Mouse (Mus musculus) MEL (cell line): ENCODE data around the gene Snf8. TPM values are rescaled to one million over a fixed set of nuclear protein-coding genes. Genes with fewer than 3 reads are reported as not detected.

Experiments
- DNase-seq: peaks from one replicate; pipeline ENCODE4 v3.0.0; 2011; ENCODE audit warnings: low read depth, low spot score
- H3K27ac ChIP-seq: 2 replicates; pipeline ENCODE4 v1.5.1; 2012; ENCODE audit warnings: low read depth, mild to moderate bottlenecking, control low read depth, low read length, moderate library complexity; ENCODE audit not compliant: control insufficient read depth
- H3K27me3 ChIP-seq, 2 experiments: fragments of 150-350 bp in 1 of 2; sonication (generic) in 1 of 2; 2 replicates each; pipeline ENCODE4 v1.6.1; 2012; ENCODE audit warnings: low read length in 2 of 2, mild to moderate bottlenecking in 2 of 2, improper control_type of control experiment in 1 of 2, moderate library complexity in 1 of 2; ENCODE audit not compliant: insufficient read depth in 2 of 2, control insufficient read depth in 1 of 2
- H3K36me3 ChIP-seq, 2 experiments: 2 replicates each; pipeline ENCODE4 v1.6.1; 2012 to 2014; ENCODE audit warnings: low read length in 2 of 2, improper control_type of control experiment in 1 of 2, inconsistent platforms in 1 of 2, mild to moderate bottlenecking in 1 of 2; ENCODE audit not compliant: insufficient read depth in 2 of 2, control insufficient read depth in 1 of 2
- H3K4me1 ChIP-seq, 2 experiments: fragments of 150-350 bp in 1 of 2; sonication (generic) in 1 of 2; 2 replicates each; pipeline ENCODE4 v1.6.1; 2012; ENCODE audit warnings: low read length in 2 of 2, improper control_type of control experiment in 1 of 2, mild to moderate bottlenecking in 1 of 2; ENCODE audit not compliant: insufficient read depth in 2 of 2, control insufficient read depth in 1 of 2
- H3K4me3 ChIP-seq, 2 experiments: fragments of 150-350 bp in 1 of 2; sonication (generic) in 1 of 2; 2 replicates each; pipeline ENCODE4 v1.5.1; 2012; ENCODE audit warnings: low read depth in 2 of 2, low read length in 2 of 2, mild to moderate bottlenecking in 2 of 2, moderate library complexity in 2 of 2, control low read depth in 1 of 2, improper control_type of control experiment in 1 of 2; ENCODE audit not compliant: control insufficient read depth in 1 of 2, insufficient read depth in 1 of 2
- H3K79me2 ChIP-seq: 2 replicates; pipeline ENCODE4 v1.6.1; 2012; ENCODE audit warnings: mild to moderate bottlenecking, low read length, moderate library complexity; ENCODE audit not compliant: control insufficient read depth, poor library complexity, insufficient read depth
- H3K9ac ChIP-seq: 2 replicates; pipeline ENCODE4 v1.6.1; 2012; ENCODE audit warnings: low read depth, mild to moderate bottlenecking, control low read depth, low read length, moderate library complexity; ENCODE audit not compliant: control insufficient read depth, poor library complexity, severe bottlenecking
- H3K9me3 ChIP-seq: fragments of 150-350 bp; sonication (generic); replicated peaks from 2 replicates; pipeline ENCODE4 v1.6.1; 2012; ENCODE audit warnings: mild to moderate bottlenecking, low read length, improper control_type of control experiment, moderate library complexity; ENCODE audit not compliant: insufficient read depth
- CHD1 ChIP-seq: IDR thresholded peaks from 2 replicates; pipeline ENCODE4 v1.6.1; 2012; ENCODE audit warnings: low read depth, mild to moderate bottlenecking, inconsistent platforms, low read length, improper control_type of control experiment
- CHD2 ChIP-seq: IDR thresholded peaks from 2 replicates; pipeline ENCODE4 v1.6.1; 2011; ENCODE audit warnings: low read length, improper control_type of control experiment
- CTCF ChIP-seq, 3 experiments: IDR thresholded peaks in 2 of 3; conservative IDR thresholded peaks in 1 of 3; 2 replicates each; pipeline ENCODE4 v1.5.1; 2011 to 2012; ENCODE audit warnings: low read length in 3 of 3, low read depth in 2 of 3, mild to moderate bottlenecking in 2 of 3, improper control_type of control experiment in 1 of 3, inconsistent platforms in 1 of 3, mixed read lengths in 1 of 3, moderate library complexity in 1 of 3; ENCODE audit not compliant: control insufficient read depth in 1 of 3, insufficient read depth in 1 of 3, poor library complexity in 1 of 3, severe bottlenecking in 1 of 3
- ELF1 ChIP-seq: IDR thresholded peaks from 2 replicates; pipeline ENCODE4 v1.6.1; 2014; ENCODE audit warnings: low read depth, mild to moderate bottlenecking, inconsistent platforms, low read length, improper control_type of control experiment, moderate library complexity
- EP300 ChIP-seq, 2 experiments: IDR thresholded peaks; 2 replicates each; pipeline ENCODE4 v1.6.1; 2011; ENCODE audit warnings: improper control_type of control experiment in 2 of 2, low read length in 2 of 2, low read depth in 1 of 2, mild to moderate bottlenecking in 1 of 2
- ETS1 ChIP-seq: IDR thresholded peaks from 2 replicates; pipeline ENCODE4 v1.6.1; 2012; ENCODE audit warnings: low read depth, mild to moderate bottlenecking, inconsistent platforms, low read length, improper control_type of control experiment, moderate library complexity
- HCFC1 ChIP-seq: IDR thresholded peaks from 2 replicates; pipeline ENCODE4 v1.6.1; 2012; ENCODE audit warnings: low read depth, mild to moderate bottlenecking, inconsistent platforms, low read length, improper control_type of control experiment, moderate library complexity
- JUND ChIP-seq: IDR thresholded peaks from 2 replicates; pipeline ENCODE4 v1.6.1; 2011; ENCODE audit warnings: low read depth, mild to moderate bottlenecking, improper control_type of control experiment, low read length
- KAT2A ChIP-seq: conservative IDR thresholded peaks from 2 replicates; pipeline ENCODE4 v1.6.1; 2012; ENCODE audit warnings: low read depth, low read length, improper control_type of control experiment, inconsistent platforms
- MAFK ChIP-seq: IDR thresholded peaks from 2 replicates; pipeline ENCODE4 v1.6.1; 2011; ENCODE audit warnings: low read depth, mild to moderate bottlenecking, low read length, improper control_type of control experiment, borderline replicate concordance
- MAX ChIP-seq: IDR thresholded peaks from 2 replicates; pipeline ENCODE4 v1.6.1; 2011; ENCODE audit warnings: low read length, improper control_type of control experiment
- MAZ ChIP-seq: IDR thresholded peaks from 2 replicates; pipeline ENCODE4 v1.6.1; 2012; ENCODE audit warnings: low read depth, mild to moderate bottlenecking, inconsistent platforms, low read length, improper control_type of control experiment
- MXI1 ChIP-seq: IDR thresholded peaks from 2 replicates; pipeline ENCODE4 v1.6.1; 2011; ENCODE audit warnings: mild to moderate bottlenecking, low read depth, low read length, improper control_type of control experiment
- MYB ChIP-seq: IDR thresholded peaks from 2 replicates; pipeline ENCODE4 v1.6.1; 2011; ENCODE audit warnings: mild to moderate bottlenecking, low read depth, low read length, improper control_type of control experiment
- NRF1 ChIP-seq: IDR thresholded peaks from 2 replicates; pipeline ENCODE4 v1.6.1; 2014; ENCODE audit warnings: low read depth, mild to moderate bottlenecking, inconsistent platforms, low read length, improper control_type of control experiment, moderate library complexity; ENCODE audit not compliant: poor library complexity, insufficient read depth, severe bottlenecking
- POLR2A ChIP-seq, 2 experiments: IDR thresholded peaks; 2 replicates each; pipeline ENCODE4 v1.6.1; 2011 to 2012; ENCODE audit warnings: low read length in 2 of 2, mild to moderate bottlenecking in 2 of 2, control low read depth in 1 of 2, improper control_type of control experiment in 1 of 2, low read depth in 1 of 2, moderate library complexity in 1 of 2; ENCODE audit not compliant: control insufficient read depth in 1 of 2, insufficient read depth in 1 of 2, poor library complexity in 1 of 2
- POLR2AphosphoS2 ChIP-seq: IDR thresholded peaks from 2 replicates; pipeline ENCODE4 v1.6.1; 2011; ENCODE audit warnings: low read length, improper control_type of control experiment
- POLR2AphosphoS5 ChIP-seq: IDR thresholded peaks from 2 replicates; pipeline ENCODE4 v1.6.1; 2012; ENCODE audit warnings: low read depth, borderline replicate concordance, mild to moderate bottlenecking, inconsistent platforms, low read length, moderate library complexity, mixed read lengths
- RAD21 ChIP-seq: IDR thresholded peaks from 2 replicates; pipeline ENCODE4 v1.6.1; 2011; ENCODE audit warnings: mild to moderate bottlenecking, low read depth, low read length, improper control_type of control experiment
- RCOR1 ChIP-seq: IDR thresholded peaks from 2 replicates; pipeline ENCODE4 v1.6.1; 2012; ENCODE audit warnings: low read depth, mild to moderate bottlenecking, inconsistent platforms, low read length, improper control_type of control experiment
- SIN3A ChIP-seq: IDR thresholded peaks from 2 replicates; pipeline ENCODE4 v1.6.1; 2012; ENCODE audit warnings: low read length, improper control_type of control experiment, inconsistent platforms
- SMC3 ChIP-seq: IDR thresholded peaks from 2 replicates; pipeline ENCODE4 v1.6.1; 2011; ENCODE audit warnings: low read depth, low read length, improper control_type of control experiment
- TAL1 ChIP-seq: IDR thresholded peaks from 2 replicates; pipeline ENCODE4 v1.6.1; 2012; ENCODE audit warnings: mild to moderate bottlenecking, inconsistent platforms, low read length, moderate library complexity, mixed read lengths
- TBP ChIP-seq: IDR thresholded peaks from 2 replicates; pipeline ENCODE4 v1.8.0; 2011; ENCODE audit warnings: low read depth, low read length, improper control_type of control experiment
- USF1 ChIP-seq: IDR thresholded peaks from 2 replicates; pipeline ENCODE4 v1.6.1; 2014; ENCODE audit warnings: low read depth, mild to moderate bottlenecking, inconsistent platforms, low read length, improper control_type of control experiment, moderate library complexity
- USF2 ChIP-seq, 2 experiments: IDR thresholded peaks; 2 replicates each; pipeline ENCODE4 v1.6.1; 2011 to 2012; ENCODE audit warnings: improper control_type of control experiment in 2 of 2, low read length in 2 of 2, borderline replicate concordance in 1 of 2, inconsistent platforms in 1 of 2, low read depth in 1 of 2, mild to moderate bottlenecking in 1 of 2; ENCODE audit not compliant: insufficient read depth in 1 of 2
- ZC3H11A ChIP-seq: IDR thresholded peaks from 2 replicates; pipeline ENCODE4 v1.6.1; 2012; ENCODE audit warnings: low read depth, mild to moderate bottlenecking, inconsistent platforms, low read length, improper control_type of control experiment
- ZKSCAN1 ChIP-seq: IDR thresholded peaks from 2 replicates; pipeline ENCODE4 v1.6.1; 2012; ENCODE audit warnings: low read depth, mild to moderate bottlenecking, inconsistent platforms, low read length, improper control_type of control experiment, moderate library complexity
- ZMIZ1 ChIP-seq: IDR thresholded peaks from 2 replicates; pipeline ENCODE4 v1.6.1; 2012; ENCODE audit warnings: low read depth, mild to moderate bottlenecking, inconsistent platforms, low read length, improper control_type of control experiment, moderate library complexity
- ZNF384 ChIP-seq: IDR thresholded peaks from 2 replicates; pipeline ENCODE4 v1.6.1; 2012; ENCODE audit warnings: low read depth, mild to moderate bottlenecking, inconsistent platforms, low read length, improper control_type of control experiment
- polyA plus RNA-seq, 2 experiments: library from polyadenylated mRNA; stranded (reverse) in 1 of 2; unstranded in 1 of 2; fragments of >175 nt in 1 of 2; fragments of >200 nt in 1 of 2; gene quantifications; 2 replicates each; pipeline versions ENCODE4 v1.2.1 to v1.2.4; 2012; ENCODE audit warnings: low replicate concordance in 2 of 2, low read depth in 1 of 2; ENCODE audit not compliant: insufficient read length in 2 of 2, insufficient read depth in 1 of 2, missing spikeins in 1 of 2
- total RNA-seq: library from RNA; depleted of rRNA; stranded (reverse); fragments of 300-350 nt; gene quantifications from 2 replicates; pipeline ENCODE4 v1.2.3, GENCODE M21; 2012

Gene Snf8
- total and polyA plus RNA-seq, 3 experiments = 135 to 183 TPM; not detected in 1

DNA sequence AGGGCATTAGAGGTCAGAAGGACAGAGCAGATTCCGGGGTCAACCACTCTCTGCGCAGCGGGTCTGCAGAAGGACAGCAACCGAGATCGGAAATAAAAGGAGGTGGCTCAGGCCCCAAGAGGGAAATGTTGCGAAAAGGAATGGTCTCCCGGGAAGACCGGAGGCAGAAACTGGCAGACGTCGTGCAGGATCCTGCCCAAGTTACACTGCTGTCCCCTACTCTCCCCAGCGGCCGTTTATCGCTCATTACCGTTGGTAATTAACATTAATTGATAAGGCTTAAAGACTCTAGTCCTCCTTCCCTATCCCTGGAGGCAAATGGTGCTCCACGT is 40.5 kb downstream of the Snf8 start:
- Histone ChIP-seq H3K9ac (peak overlapping the region; percentile 81), H3K4me3 (peak overlapping the region; percentile 61 to 83), H3K79me2 (peaks cover 24% of the 10 kb centered on the region), H3K36me3 (peaks cover 10 to 31% of the 10 kb centered on the region in 2 experiments), H3K9me3 (no peaks in the 10 kb centered on the region), H3K27me3 (no peaks in the 10 kb centered on the region), H3K4me1 (peaks cover 0 to 25% of the 10 kb centered on the region in 2 experiments; a peak in 3 of 4 replicates), H3K27ac (peak overlapping the region; percentile 69)
- DNase-seq = no peak
- TF ChIP-seq MYB = peak; percentile 78
- TF ChIP-seq ZKSCAN1 = no peak
- TF ChIP-seq CHD1 = 0 out of 2 replicates have a peak, but pooled peaks have one; percentile 11
- no peak for TF ChIP-seq MXI1
- no peak for TF ChIP-seq ZC3H11A
- 0 out of 2 replicates have a peak, but pooled peaks have one; percentile 56 for TF ChIP-seq MAZ

DNA sequence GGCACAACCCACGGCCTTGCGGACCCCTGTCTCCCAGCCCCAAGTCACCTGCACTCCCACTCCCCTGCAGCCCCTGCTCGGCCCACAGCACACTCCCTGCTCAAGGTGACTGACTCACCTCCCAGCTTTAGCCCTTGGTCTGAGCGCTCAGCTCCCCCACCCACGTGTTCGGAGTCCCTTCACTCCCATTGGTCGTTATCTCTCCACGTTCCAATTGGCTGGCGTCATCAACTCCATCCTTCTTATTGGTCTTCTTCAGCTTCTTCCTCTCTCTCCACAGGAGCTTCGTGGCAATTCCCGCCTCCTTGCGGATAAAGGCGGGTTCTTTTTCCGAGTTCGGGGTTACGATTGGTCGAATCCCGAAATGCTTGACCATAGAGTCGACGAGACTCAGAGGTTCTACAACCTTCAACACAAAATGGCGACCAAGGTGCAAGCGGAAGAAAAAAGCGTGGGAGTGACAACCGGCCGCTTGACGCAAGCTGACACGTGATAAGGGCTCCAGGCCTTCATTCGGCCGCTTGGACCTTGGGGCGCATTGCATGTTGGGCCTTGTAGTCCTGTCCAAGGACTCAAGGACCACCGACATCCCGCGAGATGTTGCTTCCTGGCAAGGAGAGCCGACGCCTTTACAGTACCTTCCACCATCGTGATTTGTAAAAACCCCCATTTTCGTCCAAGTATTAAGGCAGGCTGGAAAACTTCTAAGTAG is 41.0 kb downstream of the Snf8 start, which contains the start of gene Atp5g1:
Gene Atp5g1, minus strand, starts transcription at position 162 of the 712 bp plus-strand sequence.
- no peaks in the 10 kb centered on the region for H3K27me3 ChIP-seq
- peak within 1 kb of the TSS; percentile 73 for H3K27ac ChIP-seq
- H3K9me3 ChIP-seq = no peaks in the 10 kb centered on the region
- peaks cover 9 to 31% of the 10 kb centered on the region in 2 experiments for H3K36me3 ChIP-seq
- peak within 1 kb of the TSS; percentile 81 for H3K9ac ChIP-seq
- peaks cover 0 to 25% of the 10 kb centered on the region in 2 experiments; a peak in 3 of 4 replicates for H3K4me1 ChIP-seq
- peak; percentile 100 for DNase-seq
- H3K79me2 ChIP-seq = peaks cover 24% of the 10 kb centered on the region
- H3K4me3 ChIP-seq = peak within 1 kb of the TSS; percentile 63 to 83
- TF ChIP-seq RAD21 (no peak), NRF1 (0 out of 2 replicates have a peak, but pooled peaks have one; percentile 40), MYB (no peak), MXI1 (peak; percentile 99), ELF1 (peak; percentile 91), EP300 (IDR thresholded peaks at IDR 0.05; ENCODE audit: low read depth in 1 of 2, low read length in 2 of 2) (0 out of 4 replicates have a peak, but pooled peaks of 1 of the 2 experiments have one; percentile 15), RCOR1 (no peak), ETS1 (0 out of 2 replicates have a peak, but pooled peaks have one; percentile 10), SMC3 (no peak), TBP (peak; percentile 91), CHD2 (peak; percentile 94), ZKSCAN1 (no peak), CTCF (IDR thresholded peaks at IDR 0.05 in 2 of 3, conservative IDR thresholded peaks at IDR 0.05 in 1 of 3; ENCODE audit: control insufficient read depth in 1 of 3, insufficient read depth in 1 of 3, low read depth in 2 of 3, low read length in 3 of 3, poor library complexity in 1 of 3, severe bottlenecking in 1 of 3) (no peak), SIN3A (peak; percentile 94), TAL1 (no peak), ZMIZ1 (peak; percentile 92), KAT2A (peak; percentile 92), POLR2A (IDR thresholded peaks at IDR 0.05; ENCODE audit: control insufficient read depth in 1 of 2, insufficient read depth in 1 of 2, low read depth in 1 of 2, low read length in 2 of 2, poor library complexity in 1 of 2) (peak; percentile 96 to 98), ZNF384 (peak; percentile 73), MAFK (no peak), MAX (peak; percentile 98), HCFC1 (peak; percentile 96), USF1 (peak; percentile 93), POLR2AphosphoS5 (0 out of 2 replicates have a peak, but pooled peaks have one; percentile 57), POLR2AphosphoS2 (peak; percentile 98), USF2 (IDR thresholded peaks at IDR 0.05; ENCODE audit: borderline replicate concordance in 1 of 2, insufficient read depth in 1 of 2, low read depth in 1 of 2, low read length in 2 of 2) (peak; percentile 60 to 82; a peak in 3 of 4 replicates), JUND (no peak)
